Mouse (Mus musculus) spleen, adult 2 months (tissue): Measurements from ENCODE around the gene Edaradd. TPM values are rescaled to one million over a fixed set of nuclear protein-coding genes. Genes with fewer than 3 reads are reported as not detected.

Experiments
- DNase-seq, 2 experiments: peaks; one replicate each; pipeline versions ENCODE4 v3.0.0 to v3.0.0-alpha.2; 2012 to 2021; ENCODE audit warnings: low spot score in 2 of 2, low read depth in 1 of 2
- H3K27ac ChIP-seq: fragments of 200-500 bp; 2 replicates; pipeline ENCODE4 v1.5.1; 2012; ENCODE audit warnings: low read length, inconsistent platforms; ENCODE audit not compliant: insufficient read depth
- H3K27me3 ChIP-seq: fragments of 200-500 bp; 2 replicates; pipeline ENCODE4 v1.6.1; 2012; ENCODE audit warnings: mild to moderate bottlenecking, moderate library complexity, low read length, inconsistent platforms; ENCODE audit not compliant: control insufficient read depth, insufficient read depth
- H3K36me3 ChIP-seq: fragments of 200-500 bp; 2 replicates; pipeline ENCODE4 v1.6.1; 2012; ENCODE audit warnings: mild to moderate bottlenecking, low read length, inconsistent platforms; ENCODE audit not compliant: control insufficient read depth, insufficient read depth
- H3K4me1 ChIP-seq: fragments of 200-500 bp; 2 replicates; pipeline ENCODE4 v1.6.1; 2011; ENCODE audit warnings: inconsistent platforms; ENCODE audit not compliant: control insufficient read depth, insufficient read depth, insufficient read length
- H3K4me3 ChIP-seq: fragments of 200-500 bp; 2 replicates; pipeline ENCODE4 v1.5.1; 2011; ENCODE audit warnings: mild to moderate bottlenecking, inconsistent platforms; ENCODE audit not compliant: insufficient read depth, insufficient read length; ENCODE audit errors: extremely low read depth
- CTCF ChIP-seq: fragments of 200-500 bp; IDR thresholded peaks from 2 replicates; pipeline ENCODE4 v1.5.1; 2011; ENCODE audit warnings: mild to moderate bottlenecking, inconsistent platforms; ENCODE audit not compliant: insufficient read depth, insufficient read length, insufficient replicate concordance; ENCODE audit errors: extremely low read depth
- POLR2A ChIP-seq: fragments of 200-500 bp; IDR thresholded peaks from 2 replicates; pipeline ENCODE4 v1.6.1; 2011; ENCODE audit warnings: low read depth, low read length, inconsistent platforms
- WGBS: fragments of 180-500 bp; shearing (Covaris S2); methylation state at CpG from one replicate; pipeline ENCODE4 v1.1.7; 2018; 5-methylcytosine and 5-hydroxymethylcytosine counted together
- polyA plus RNA-seq: library from polyadenylated mRNA; depleted of rRNA; stranded (reverse); fragments of >200 nt; gene quantifications from 2 replicates; pipeline ENCODE4 v1.2.3, GENCODE M21; 2012

Gene Edaradd
- polyA plus RNA-seq, 1 experiment = 4.0 TPM

DNA sequence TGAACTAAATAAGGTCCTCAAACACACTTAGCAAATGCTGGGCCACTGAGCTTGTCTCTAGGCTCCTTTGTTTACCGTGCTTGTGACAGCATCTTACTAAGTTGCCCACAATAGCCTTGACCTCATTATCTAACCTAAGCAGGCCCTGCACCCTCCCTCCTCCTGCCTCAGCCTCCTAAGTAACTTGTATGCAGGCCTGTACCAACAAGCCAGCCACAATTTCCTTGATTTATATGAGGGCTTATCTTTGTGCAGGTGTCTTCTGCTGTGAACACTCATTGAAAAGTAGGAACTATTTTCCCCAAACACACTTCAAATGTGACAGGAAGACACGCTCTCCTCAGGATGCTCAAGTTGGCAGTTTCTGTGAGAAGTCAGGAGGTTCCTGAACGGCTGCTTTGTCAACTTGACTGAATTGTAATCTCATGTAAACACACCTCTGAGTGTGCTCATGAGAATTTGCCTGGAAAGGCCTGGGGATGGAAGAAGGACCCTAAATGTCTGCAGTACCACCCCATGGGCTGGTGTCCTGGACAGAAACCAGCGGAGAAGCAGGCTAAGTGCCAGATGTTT is 17.5 kb downstream of the Edaradd start:
- no peak overlapping the region for H3K4me3 ChIP-seq
- DNase-seq = no peak

DNA sequence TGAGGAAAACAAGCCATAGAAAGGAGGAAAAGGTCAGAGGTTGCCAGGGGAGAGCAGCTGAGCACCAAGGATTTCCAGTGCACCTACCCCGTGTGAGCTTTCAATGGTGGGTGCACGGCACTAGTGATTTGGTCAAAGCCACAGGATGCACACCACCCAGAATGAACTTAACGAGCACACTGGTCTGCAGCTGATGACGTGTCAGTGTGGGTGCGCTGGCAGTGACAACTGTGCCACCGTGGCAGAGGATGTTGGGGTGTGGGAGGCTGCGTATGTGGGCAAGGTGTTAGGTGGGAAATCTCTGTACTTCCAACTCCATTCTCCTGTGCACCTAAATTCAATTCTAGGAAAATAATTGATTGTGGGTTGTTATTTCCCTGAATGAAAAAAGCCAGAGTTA is 21.1 kb downstream of the Edaradd start:
- Histone ChIP-seq H3K27ac (no peak overlapping the region), H3K4me1 (peaks cover 12% of the 10 kb centered on the region; the same call in 1 of the 2 replicates), H3K4me3 (no peak overlapping the region), H3K36me3 (no peaks in the 10 kb centered on the region), H3K27me3 (no peaks in the 10 kb centered on the region)
- no peak for DNase-seq
- TF ChIP-seq CTCF (no peak), POLR2A (no peak)
- WGBS = 74% methylated on average over 7 of the region's 7 CpGs

More for the DNA sequence above, 17.5 kb downstream of the Edaradd start:
- TF ChIP-seq POLR2A (no peak), CTCF (no peak)
- WGBS = 29% methylated on average over 4 of the region's 4 CpGs
- no peaks in the 10 kb centered on the region for H3K27me3 ChIP-seq
- H3K27ac ChIP-seq = peak overlapping the region; percentile 63
- no peaks in the 10 kb centered on the region for H3K36me3 ChIP-seq
- peaks cover 18% of the 10 kb centered on the region; the same call in 1 of the 2 replicates for H3K4me1 ChIP-seq

DNA sequence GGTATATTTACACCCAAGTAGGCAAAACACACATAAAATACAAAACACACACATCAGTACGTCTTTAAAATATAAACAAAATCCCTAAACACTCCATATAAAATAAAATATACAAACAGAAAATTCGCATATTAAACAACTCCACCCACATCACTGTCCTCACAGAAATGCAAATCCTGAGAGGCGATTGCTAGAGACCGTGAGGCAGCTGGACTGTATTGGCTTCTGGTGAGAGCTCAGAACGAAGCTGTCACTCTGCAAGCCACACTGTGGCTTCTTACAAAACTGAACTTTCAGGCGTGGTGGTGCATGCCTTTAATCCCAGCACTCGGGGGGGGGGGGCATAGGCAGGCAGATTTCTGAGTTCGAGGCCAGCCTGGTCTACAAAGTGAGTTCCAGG is 22.4 kb downstream of the Edaradd start:
- Histone ChIP-seq H3K36me3 (no peaks in the 10 kb centered on the region), H3K4me3 (no peak overlapping the region), H3K27ac (no peak overlapping the region), H3K4me1 (peaks cover 3% of the 10 kb centered on the region; the same call in 1 of the 2 replicates), H3K27me3 (no peaks in the 10 kb centered on the region)
- DNase-seq = no peak
- TF ChIP-seq POLR2A (no peak), CTCF (no peak)
- 77% methylated on average over 8 of the region's 8 CpGs for WGBS

DNA sequence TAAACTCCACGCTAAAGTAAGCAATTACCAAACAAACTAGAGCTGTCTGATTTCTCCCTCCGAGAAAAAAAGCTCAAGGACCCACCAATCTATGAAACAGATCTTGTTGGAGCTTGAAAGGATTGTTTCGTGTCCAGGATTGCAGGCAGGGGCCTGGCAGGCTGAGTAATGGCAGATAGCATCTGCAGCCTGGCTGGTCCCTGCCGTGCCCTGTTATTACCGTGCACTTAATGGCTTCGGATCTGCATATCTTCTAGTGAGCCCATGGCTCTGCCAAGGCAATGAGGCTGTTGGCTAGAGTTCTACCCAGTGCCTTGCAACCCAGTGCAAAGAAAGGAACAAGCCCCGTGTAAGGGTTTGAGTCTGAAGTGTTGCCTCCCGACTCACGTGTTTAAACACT is 25.5 kb downstream of the Edaradd start:
- H3K36me3 ChIP-seq = no peaks in the 10 kb centered on the region
- no peak overlapping the region for H3K27ac ChIP-seq
- TF ChIP-seq POLR2A (no peak), CTCF (no peak)
- no peaks in the 10 kb centered on the region for H3K4me1 ChIP-seq
- WGBS = 92% methylated on average over 9 of the region's 9 CpGs
- H3K4me3 ChIP-seq = no peak overlapping the region
- DNase-seq = no peak
- no peaks in the 10 kb centered on the region for H3K27me3 ChIP-seq

DNA sequence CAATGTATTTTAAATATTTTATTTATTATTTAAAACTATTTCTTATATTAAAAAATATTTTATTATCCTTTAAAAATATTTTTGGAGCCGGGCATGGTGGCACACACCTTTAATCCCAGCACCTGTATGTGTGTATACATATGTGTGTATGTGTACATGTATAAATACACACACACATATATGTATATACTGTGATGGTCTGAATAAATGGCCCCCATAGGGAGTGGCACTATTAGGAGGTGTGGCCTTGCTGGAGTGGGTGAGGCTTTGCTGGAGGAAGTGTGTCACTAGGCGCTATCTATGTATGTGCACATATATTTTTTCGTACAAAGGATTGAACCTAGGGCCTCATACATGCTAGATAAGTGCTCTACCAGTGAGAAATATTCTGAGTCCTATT is 27.7 kb downstream of the Edaradd start:
- Histone ChIP-seq H3K4me1 (no peaks in the 10 kb centered on the region), H3K4me3 (no peak overlapping the region), H3K27me3 (no peaks in the 10 kb centered on the region), H3K36me3 (no peaks in the 10 kb centered on the region), H3K27ac (no peak overlapping the region)
- 91% methylated on average over 3 of the region's 3 CpGs for WGBS
- TF ChIP-seq POLR2A (no peak), CTCF (no peak)
- no peak for DNase-seq

DNA sequence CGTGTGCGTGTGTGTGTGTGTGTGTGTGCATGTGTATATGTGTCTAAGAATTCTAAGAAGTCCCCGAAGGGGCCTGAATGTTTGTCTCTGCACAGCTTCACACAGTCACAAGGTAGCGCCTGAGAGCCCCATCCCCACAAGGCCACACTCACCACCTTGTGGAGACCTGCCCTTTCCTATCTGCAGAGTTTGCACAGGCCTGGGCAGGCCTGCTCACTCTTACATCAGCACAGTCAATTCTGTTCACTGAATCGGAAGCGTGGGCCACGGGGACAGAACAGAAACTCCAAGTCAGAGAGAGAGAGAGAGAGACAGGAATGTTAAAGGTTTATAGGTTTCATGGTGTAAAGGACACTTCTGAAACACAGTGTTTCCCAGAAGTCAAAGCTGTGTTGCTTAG is 34.6 kb downstream of the Edaradd start:
- WGBS = 91% methylated on average over 7 of the region's 7 CpGs
- Histone ChIP-seq H3K36me3 (no peaks in the 10 kb centered on the region; the same call in 1 of the 2 replicates), H3K27ac (no peak overlapping the region), H3K4me1 (no peaks in the 10 kb centered on the region), H3K4me3 (no peak overlapping the region), H3K27me3 (no peaks in the 10 kb centered on the region)
- no peak for DNase-seq
- TF ChIP-seq POLR2A = no peak
- no peak for TF ChIP-seq CTCF

DNA sequence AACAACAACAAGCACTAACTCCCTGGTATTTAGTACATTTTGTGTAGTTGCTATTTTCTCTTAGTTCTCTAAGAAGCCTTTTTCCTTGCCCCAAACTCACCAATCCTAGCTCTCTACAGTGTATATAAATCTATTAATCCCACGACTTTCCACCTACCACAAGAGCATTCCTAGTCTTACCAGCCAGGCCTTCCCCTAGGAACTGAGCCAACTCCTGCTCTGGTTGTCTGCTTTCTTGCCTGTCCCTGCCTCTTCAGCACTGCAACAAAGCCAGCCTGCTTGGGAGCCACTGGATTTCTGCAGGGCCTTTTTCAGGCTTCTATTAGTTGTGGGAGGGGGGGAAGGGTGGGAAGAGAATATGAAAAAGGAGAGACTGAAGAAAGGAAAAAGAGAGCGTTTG is 35.0 kb downstream of the Edaradd start:
- no peaks in the 10 kb centered on the region; the same call in 1 of the 2 replicates for H3K36me3 ChIP-seq
- 82% methylated on average over 2 of the region's 2 CpGs for WGBS
- no peaks in the 10 kb centered on the region for H3K4me1 ChIP-seq
- no peak overlapping the region for H3K4me3 ChIP-seq
- H3K27me3 ChIP-seq = no peaks in the 10 kb centered on the region
- no peak for DNase-seq
- no peak for TF ChIP-seq CTCF
- TF ChIP-seq POLR2A = no peak
- no peak overlapping the region for H3K27ac ChIP-seq
